In the genomic region with DNA sequence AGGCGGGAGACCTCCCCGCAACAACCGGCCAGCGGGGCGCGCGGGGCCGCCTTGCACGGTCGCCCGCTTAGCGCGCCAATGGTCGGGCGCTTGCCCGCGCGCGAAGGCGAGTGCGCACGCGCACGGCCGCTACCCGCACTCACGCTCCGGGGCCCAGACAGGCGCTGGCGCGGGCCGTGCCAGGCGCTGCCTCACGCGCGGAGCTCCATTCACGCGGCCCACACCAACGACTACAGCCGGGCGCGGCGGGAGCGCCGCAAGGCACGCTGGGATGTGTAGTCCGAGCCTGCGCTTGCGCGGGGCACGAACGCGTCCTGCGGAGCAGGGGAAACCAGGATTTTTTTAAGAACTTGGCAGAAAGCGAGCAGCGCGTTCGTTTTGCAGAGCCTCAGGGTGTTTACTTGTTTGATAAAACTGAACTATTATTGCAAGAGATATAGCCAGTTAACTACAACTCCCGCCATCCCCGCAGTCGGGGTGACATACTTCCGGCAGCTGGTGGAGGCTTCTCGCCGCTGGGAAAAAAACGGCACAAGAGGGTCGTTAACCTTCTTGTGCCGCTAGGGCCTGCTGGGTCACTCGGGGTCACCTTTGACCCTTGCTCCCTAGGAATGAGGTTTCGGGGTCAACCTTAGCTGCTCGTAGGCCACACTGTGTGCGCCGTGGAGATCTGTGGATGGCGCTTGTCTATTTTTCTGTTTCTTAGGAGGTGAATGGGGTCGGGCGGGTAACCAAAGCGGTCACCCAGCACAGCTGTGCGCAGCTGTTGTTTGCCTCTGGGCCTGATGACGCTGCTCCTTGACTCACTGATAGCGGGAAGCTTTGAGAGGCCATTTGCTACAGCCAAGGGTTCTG, we compare ENCODE assay signal across 1 mouse cellular context.
TF ChIP-seq lines count a peak whose summit lies in the region.

A gene (minus strand): TSS at position 79 of the 855 bp plus-strand sequence.

TF ChIP-seq in CH12.LX, 34 proteins besides CTCF, POLR2A, EP300 and RAD21:
- no peak for TF ChIP-seq MYC (IDR thresholded peaks at IDR 0.05; ENCODE audit: low read depth, low read length)
- peak; percentile 72 for TF ChIP-seq NELFE (IDR thresholded peaks at IDR 0.05; ENCODE audit: low read depth, low read length)
- no peak for TF ChIP-seq ZKSCAN1 (IDR thresholded peaks at IDR 0.05; ENCODE audit: borderline replicate concordance, low read depth, low read length)
- peak; percentile 80 for TF ChIP-seq BHLHE40 (IDR thresholded peaks at IDR 0.05; ENCODE audit: low read depth, low read length)
- no peak for TF ChIP-seq USF2 (conservative IDR thresholded peaks at IDR 0.05; ENCODE audit: low read depth, low read length)
- TF ChIP-seq ELF1 (IDR thresholded peaks at IDR 0.05; ENCODE audit: low read depth, low read length): peak; percentile 70
- no peak for TF ChIP-seq UBTF (IDR thresholded peaks at IDR 0.05; ENCODE audit: low read depth, low read length)
- TF ChIP-seq POLR2AphosphoS2 (IDR thresholded peaks at IDR 0.05; ENCODE audit: low read depth, low read length): no peak
- no peak for TF ChIP-seq MAZ (IDR thresholded peaks at IDR 0.05; ENCODE audit: low read depth, low read length)
- TF ChIP-seq ZMIZ1 (IDR thresholded peaks at IDR 0.05; ENCODE audit: low read depth, low read length): no peak; the same call in none of the 2 replicates
- TF ChIP-seq SMC3 (IDR thresholded peaks at IDR 0.05; ENCODE audit: low read depth, low read length): peak; percentile 17
- TF ChIP-seq JUN (IDR thresholded peaks at IDR 0.05; ENCODE audit: insufficient read depth, low read depth, low read length): no peak
- no peak for TF ChIP-seq CHD1 (IDR thresholded peaks at IDR 0.05; ENCODE audit: low read depth, low read length)
- no peak; the same call in 1 of the 2 replicates for TF ChIP-seq GABPA (IDR thresholded peaks at IDR 0.05; ENCODE audit: insufficient replicate concordance, low read depth, low read length)
- no peak for TF ChIP-seq JUND (conservative IDR thresholded peaks at IDR 0.05; ENCODE audit: low read depth, low read length)
- no peak for TF ChIP-seq USF1 (IDR thresholded peaks at IDR 0.05; ENCODE audit: low read depth, low read length)
- TF ChIP-seq E2F4 (IDR thresholded peaks at IDR 0.05; ENCODE audit: insufficient replicate concordance, low read depth, low read length): no peak
- peak; percentile 81 for TF ChIP-seq ETS1 (conservative IDR thresholded peaks at IDR 0.05; ENCODE audit: low read depth, low read length)
- peak; percentile 96 for TF ChIP-seq HCFC1 (IDR thresholded peaks at IDR 0.05; ENCODE audit: low read depth, low read length)
- TF ChIP-seq MAFK (IDR thresholded peaks at IDR 0.05; ENCODE audit: insufficient replicate concordance, low read length): no peak
- TF ChIP-seq RCOR1 (conservative IDR thresholded peaks at IDR 0.05; ENCODE audit: low read depth, low read length): no peak; the same call in 1 of the 2 replicates
- peak; percentile 68; the same call in 1 of the 2 replicates for TF ChIP-seq CHD2 (IDR thresholded peaks at IDR 0.05; ENCODE audit: low read length)
- no peak for TF ChIP-seq PAX5 (IDR thresholded peaks at IDR 0.05; ENCODE audit: low read length)
- TF ChIP-seq MAX (IDR thresholded peaks at IDR 0.05; ENCODE audit: low read length): 0 out of 2 replicates have a peak, but pooled peaks have one; percentile 25
- TF ChIP-seq ZC3H11A (IDR thresholded peaks at IDR 0.05; ENCODE audit: low read depth, low read length): no peak
- peak; percentile 97 for TF ChIP-seq SIN3A (IDR thresholded peaks at IDR 0.05; ENCODE audit: low read length)
- TF ChIP-seq KAT2A (IDR thresholded peaks at IDR 0.05; ENCODE audit: insufficient replicate concordance, low read length): peak; percentile 93; the same call in 1 of the 2 replicates
- peak; percentile 44; the same call in 1 of the 2 replicates for TF ChIP-seq TCF12 (IDR thresholded peaks at IDR 0.05; ENCODE audit: low read depth, low read length)
- TF ChIP-seq TBP (conservative IDR thresholded peaks at IDR 0.05; ENCODE audit: low read depth, low read length): no peak
- TF ChIP-seq NRF1 (IDR thresholded peaks at IDR 0.05; ENCODE audit: low read depth, low read length): peak; percentile 83
- 0 out of 2 replicates have a peak, but pooled peaks have one; percentile 36 for TF ChIP-seq IRF4 (IDR thresholded peaks at IDR 0.05; ENCODE audit: low read depth, low read length)
- TF ChIP-seq MXI1 (IDR thresholded peaks at IDR 0.05; ENCODE audit: low read depth, low read length): peak; percentile 60
- peak; percentile 89 for TF ChIP-seq ZNF384 (IDR thresholded peaks at IDR 0.05; ENCODE audit: low read depth, low read length)
- TF ChIP-seq MEF2A (IDR thresholded peaks at IDR 0.05; ENCODE audit: borderline replicate concordance, low read depth, low read length): no peak
